Mouse (Mus musculus): ENCODE data around the gene Gm20388. TPM values are rescaled to one million over a fixed set of nuclear protein-coding genes. Genes with fewer than 3 reads are reported as not detected.

Gene Gm20388
- total RNA-seq, 2 experiments from 2014 or later, result 10.3 to 10.6 TPM

- no peak for DNase-seq (ENCODE audit: low spot score in 2 of 2)
- intact Hi-C loops (cut with DNase I), result no loop called here
Observed at GRCm38 (mm10) chr8:124216951-124217350, 4306.3 kb downstream of the Gm20388 start.

- intact Hi-C loops (cut with DNase I), result loop anchor here (5.0 kb wide), 4 partner anchors 52 to 178 kb away; no protein-coding TSS in a partner anchor
- no peak for DNase-seq (ENCODE audit: low spot score in 2 of 2)
Observed at GRCm38 (mm10) chr8:124229883-124230282, 4319.2 kb downstream of the Gm20388 start.

GRCm38 (mm10) chr8:124230496-124231175 lies 4320.0 kb downstream of the Gm20388 start:
- intact Hi-C loops (cut with DNase I), result loop anchor here (5.0 kb wide), 4 partner anchors 52 to 178 kb away; no protein-coding TSS in a partner anchor
- no peak for DNase-seq (ENCODE audit: low spot score in 2 of 2)

GRCm38 (mm10) chr8:124231176-124231484 lies 4320.5 kb downstream of the Gm20388 start, which contains the start of gene Galnt2:
TSS of gene Galnt2 (plus strand) at chr8:124231391.
- intact Hi-C loops (cut with DNase I), result loop anchor here (5.0 kb wide), 4 partner anchors 51 to 179 kb away; no protein-coding TSS in a partner anchor
- DNase-seq (ENCODE audit: low spot score in 2 of 2), result peak; percentile 89 to 92

- peak; percentile 16 to 54 for DNase-seq (ENCODE audit: low spot score in 2 of 2)
- intact Hi-C loops (cut with DNase I), result loop anchor here (5.0 kb wide), 4 partner anchors 51 to 179 kb away; no protein-coding TSS in a partner anchor
Observed at GRCm38 (mm10) chr8:124231485-124232279, 4321.0 kb downstream of the Gm20388 start.

- no peak for DNase-seq (ENCODE audit: low spot score in 2 of 2)
Observed at GRCm38 (mm10) chr8:124232280-124232600, 4321.6 kb downstream of the Gm20388 start.

GRCm38 (mm10) chr8:124234496-124234895 lies 4323.9 kb downstream of the Gm20388 start:
- DNase-seq (ENCODE audit: low spot score in 2 of 2), result no peak
- intact Hi-C loops (cut with DNase I), result loop anchor here (5.0 kb wide), 4 partner anchors 48 to 182 kb away; no protein-coding TSS in a partner anchor

More at GRCm38 (mm10) chr8:124232280-124232600, 4321.6 kb downstream of the Gm20388 start:
- intact Hi-C loops (cut with DNase I), result loop anchor here (5.0 kb wide), 4 partner anchors 50 to 180 kb away; no protein-coding TSS in a partner anchor

- intact Hi-C loops (cut with DNase I), result no loop called here
- DNase-seq (ENCODE audit: low spot score in 2 of 2), result no peak
Observed at GRCm38 (mm10) chr8:124235536-124235935, 4324.9 kb downstream of the Gm20388 start.

GRCm38 (mm10) chr8:124239350-124239749 lies 4328.7 kb downstream of the Gm20388 start:
- no peak for DNase-seq (ENCODE audit: low spot score in 2 of 2)
- intact Hi-C loops (cut with DNase I), result no loop called here

GRCm38 (mm10) chr8:124240932-124241331 lies 4330.3 kb downstream of the Gm20388 start:
- no peak for DNase-seq (ENCODE audit: low spot score in 2 of 2)
- intact Hi-C loops (cut with DNase I), result no loop called here

GRCm38 (mm10) chr8:124242208-124242607 lies 4331.6 kb downstream of the Gm20388 start:
- intact Hi-C loops (cut with DNase I), result no loop called here
- no peak for DNase-seq (ENCODE audit: low spot score in 2 of 2)

GRCm38 (mm10) chr8:124242913-124243312 lies 4332.3 kb downstream of the Gm20388 start:
- intact Hi-C loops (cut with DNase I), result no loop called here
- no peak for DNase-seq (ENCODE audit: low spot score in 2 of 2)

- no peak for DNase-seq (ENCODE audit: low spot score in 2 of 2)
- intact Hi-C loops (cut with DNase I), result no loop called here
Observed at GRCm38 (mm10) chr8:124247581-124247980, 4336.9 kb downstream of the Gm20388 start.

- DNase-seq (ENCODE audit: low spot score in 2 of 2), result no peak
- intact Hi-C loops (cut with DNase I), result no loop called here
Observed at GRCm38 (mm10) chr8:124248688-124249087, 4338.0 kb downstream of the Gm20388 start.

- no peak for DNase-seq (ENCODE audit: low spot score in 2 of 2)
- intact Hi-C loops (cut with DNase I), result no loop called here
Observed at GRCm38 (mm10) chr8:124250255-124250654, 4339.6 kb downstream of the Gm20388 start.

- no peak for DNase-seq (ENCODE audit: low spot score in 2 of 2)
- intact Hi-C loops (cut with DNase I), result no loop called here
Observed at GRCm38 (mm10) chr8:124250785-124251184, 4340.1 kb downstream of the Gm20388 start.

- peak in 1 of 2 experiments; percentile 21 for DNase-seq (ENCODE audit: low spot score in 2 of 2)
- intact Hi-C loops (cut with DNase I), result no loop called here
Observed at GRCm38 (mm10) chr8:124252533-124252950, 4341.9 kb downstream of the Gm20388 start.

- intact Hi-C loops (cut with DNase I), result no loop called here
- DNase-seq (ENCODE audit: low spot score in 2 of 2), result no peak
Observed at GRCm38 (mm10) chr8:124253939-124254338, 4343.3 kb downstream of the Gm20388 start.

GRCm38 (mm10) chr8:124256841-124257240 lies 4346.2 kb downstream of the Gm20388 start:
- no peak for DNase-seq (ENCODE audit: low spot score in 2 of 2)
- intact Hi-C loops (cut with DNase I), result no loop called here

- peak; percentile 36 to 49 for DNase-seq (ENCODE audit: low spot score in 2 of 2)
- intact Hi-C loops (cut with DNase I), result no loop called here
Observed at GRCm38 (mm10) chr8:124257363-124257762, 4346.7 kb downstream of the Gm20388 start.

GRCm38 (mm10) chr8:124259146-124259545 lies 4348.5 kb downstream of the Gm20388 start:
- no peak for DNase-seq (ENCODE audit: low spot score in 2 of 2)
- intact Hi-C loops (cut with DNase I), result no loop called here
